Mouse (Mus musculus): Measurements from ENCODE around the gene Nit2. TPM values are rescaled to one million over a fixed set of nuclear protein-coding genes. Genes with fewer than 3 reads are reported as not detected.

Gene Nit2
- polyA plus RNA-seq (2012; rRNA removed) = 7.9 and 13.1 TPM in 2 replicates

DNA sequence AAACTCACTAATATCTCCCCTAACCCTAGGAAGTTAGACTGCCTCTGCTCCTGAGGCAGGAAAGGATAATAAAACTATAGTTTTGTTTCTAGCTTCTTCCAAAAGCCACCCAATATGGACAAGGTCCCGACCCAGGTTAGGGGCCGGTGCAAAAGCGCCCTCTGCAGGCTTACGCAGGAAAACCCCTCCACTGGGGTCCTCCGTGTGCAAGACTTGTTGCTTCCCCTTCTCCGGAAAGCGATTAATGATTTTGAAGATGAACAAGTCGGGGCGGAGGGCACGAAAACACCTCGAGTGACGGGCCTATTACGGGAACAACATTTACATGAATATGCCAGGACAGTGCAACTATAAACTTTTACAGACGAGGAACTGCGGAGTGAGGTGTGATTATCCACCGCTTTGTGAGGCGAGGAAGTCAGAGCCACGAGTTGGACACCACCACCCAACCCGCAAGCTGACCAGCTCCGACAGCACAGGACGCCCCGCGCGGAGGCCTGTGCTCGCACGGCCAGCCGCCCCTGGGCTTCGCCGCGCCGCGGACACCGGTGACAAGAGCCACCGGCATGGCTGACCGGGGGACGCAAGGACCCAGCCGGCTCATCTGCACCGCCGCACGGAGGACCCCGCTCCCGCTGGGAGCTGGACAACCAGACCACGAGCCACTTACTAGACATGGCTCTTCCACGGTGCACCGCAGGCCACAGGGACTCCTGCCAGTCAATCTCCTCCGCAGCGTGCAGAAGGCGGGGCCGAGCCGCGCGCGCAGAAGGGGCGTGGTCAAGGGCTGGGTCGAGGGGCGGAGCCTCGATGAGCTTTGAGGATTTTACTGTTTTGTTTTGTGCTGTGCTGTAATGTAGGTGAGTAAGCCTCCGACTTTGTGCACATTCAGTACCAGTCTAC, at the start of gene Nit2:
Gene Nit2, minus strand, starts transcription at position 731 of the 903 bp plus-strand sequence.
- DNase-seq = peak; percentile 97
- WGBS = under 1% methylated on average over 58 of the region's 58 CpGs
- peaks cover 5% of the 10 kb centered on the region; the same call in 1 of the 2 replicates for H3K4me1 ChIP-seq (ENCODE audit: control insufficient read depth, insufficient read depth, low read length)
- H3K4me3 ChIP-seq (replicated peaks; ENCODE audit: extremely low read depth, low read depth, low read length) = peak within 1 kb of the TSS; percentile 71
- TF ChIP-seq CTCF (IDR thresholded peaks at IDR 0.05; ENCODE audit: insufficient read depth, low read length) (peak; percentile 72), POLR2A (IDR thresholded peaks at IDR 0.05; ENCODE audit: borderline replicate concordance, extremely low read depth, low read depth, low read length) (peak; percentile 69; the same call in 1 of the 2 replicates)

DNA sequence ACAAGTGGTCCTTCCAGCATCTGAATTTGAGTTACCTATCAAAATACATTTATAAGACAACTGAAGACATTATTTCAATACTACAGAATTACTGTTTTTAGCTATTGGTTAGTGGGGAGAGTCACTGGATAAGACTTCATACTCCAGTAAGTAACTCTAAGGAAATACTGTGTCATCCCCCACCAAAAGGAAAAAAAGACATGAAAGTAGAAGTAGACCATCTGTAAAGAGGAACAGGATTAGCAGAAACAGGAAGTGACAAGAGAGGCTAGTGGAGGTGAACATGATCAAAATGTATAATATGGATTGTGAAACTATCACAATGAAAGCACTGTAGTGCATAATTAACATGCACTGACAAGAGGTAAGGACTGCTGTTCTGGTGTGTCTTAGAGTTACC, 48.8 kb upstream of the Nit2 start:
- no peak for TF ChIP-seq CTCF (IDR thresholded peaks at IDR 0.05; ENCODE audit: insufficient read depth, low read length)
- TF ChIP-seq POLR2A (IDR thresholded peaks at IDR 0.05; ENCODE audit: borderline replicate concordance, extremely low read depth, low read depth, low read length) = no peak
- Histone ChIP-seq H3K4me3 (replicated peaks; ENCODE audit: extremely low read depth, low read depth, low read length) (no peak overlapping the region), H3K4me1 (ENCODE audit: control insufficient read depth, insufficient read depth, low read length) (no peaks in the 10 kb centered on the region)
- DNase-seq = no peak

DNA sequence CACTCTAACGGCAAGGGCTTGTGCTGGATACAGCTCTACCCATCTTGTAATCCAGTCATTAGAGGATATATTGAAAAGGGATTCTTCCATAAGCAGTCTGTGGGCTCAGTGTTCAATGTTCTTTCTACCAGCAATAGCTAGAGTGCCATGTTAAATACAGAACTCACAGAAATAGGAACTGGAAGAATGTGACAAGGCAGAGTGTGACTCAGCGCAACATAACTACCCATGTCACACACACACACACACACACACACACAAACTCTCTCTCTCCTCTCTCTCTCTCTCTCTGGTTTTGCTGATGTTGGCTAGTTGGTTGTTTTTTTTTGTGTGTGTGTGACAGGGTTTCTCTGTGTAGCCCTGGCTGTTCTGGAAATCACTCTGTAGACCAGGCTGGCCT, 43.9 kb upstream of the Nit2 start:
- Histone ChIP-seq H3K4me3 (replicated peaks; ENCODE audit: extremely low read depth, low read depth, low read length) (no peak overlapping the region), H3K4me1 (ENCODE audit: control insufficient read depth, insufficient read depth, low read length) (no peaks in the 10 kb centered on the region)
- TF ChIP-seq POLR2A (IDR thresholded peaks at IDR 0.05; ENCODE audit: borderline replicate concordance, extremely low read depth, low read depth, low read length) = no peak
- no peak for TF ChIP-seq CTCF (IDR thresholded peaks at IDR 0.05; ENCODE audit: insufficient read depth, low read length)
- WGBS = 91% methylated on average over 2 of the region's 2 CpGs
- no peak for DNase-seq

DNA sequence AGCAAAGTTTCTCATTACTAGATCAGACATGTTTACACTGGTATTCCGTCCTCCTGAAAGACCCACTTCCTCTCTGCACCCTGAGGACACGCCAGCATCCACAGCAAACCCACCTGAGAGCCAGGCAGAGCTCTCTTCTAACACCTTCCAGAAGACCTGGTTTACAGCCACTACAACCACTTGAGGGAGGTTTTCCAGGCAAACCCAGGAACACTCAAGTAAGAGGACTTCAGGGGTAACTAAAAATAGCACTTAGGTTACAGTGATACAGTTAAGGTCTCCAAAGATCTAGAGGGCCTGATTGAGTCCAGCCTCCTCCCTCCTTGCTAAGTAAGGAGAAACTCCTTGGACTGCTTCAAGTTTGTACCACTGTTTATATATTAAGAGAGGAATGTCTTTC, 41.2 kb upstream of the Nit2 start:
- H3K4me1 ChIP-seq (ENCODE audit: control insufficient read depth, insufficient read depth, low read length) = no peaks in the 10 kb centered on the region
- peak; percentile 21 for DNase-seq
- WGBS = 71% methylated on average over 2 of the region's 2 CpGs
- no peak for TF ChIP-seq CTCF (IDR thresholded peaks at IDR 0.05; ENCODE audit: insufficient read depth, low read length)
- no peak for TF ChIP-seq POLR2A (IDR thresholded peaks at IDR 0.05; ENCODE audit: borderline replicate concordance, extremely low read depth, low read depth, low read length)
- H3K4me3 ChIP-seq (replicated peaks; ENCODE audit: extremely low read depth, low read depth, low read length) = no peak overlapping the region

DNA sequence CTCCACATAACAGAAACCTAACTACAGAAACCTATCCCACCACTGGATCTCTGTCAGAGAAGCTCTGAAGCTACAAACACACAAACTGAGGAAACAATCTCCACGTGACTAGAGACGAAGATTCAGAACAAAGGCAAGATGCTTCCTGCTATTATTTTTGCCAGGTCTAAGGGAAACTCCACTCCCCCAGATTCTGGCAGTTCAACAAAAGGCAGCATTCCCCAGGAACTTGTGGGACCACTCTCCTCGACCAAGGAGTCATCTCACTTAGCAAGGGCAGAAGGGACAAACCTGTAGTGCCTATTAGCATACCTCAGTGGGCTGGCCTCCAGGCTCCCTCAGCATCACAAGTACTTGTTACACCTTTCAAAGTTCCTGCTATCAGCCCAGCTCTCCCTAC, 30.1 kb upstream of the Nit2 start:
- TF ChIP-seq POLR2A (IDR thresholded peaks at IDR 0.05; ENCODE audit: borderline replicate concordance, extremely low read depth, low read depth, low read length) = no peak
- TF ChIP-seq CTCF (IDR thresholded peaks at IDR 0.05; ENCODE audit: insufficient read depth, low read length) = no peak
- WGBS = 44% methylated on average over 3 of the region's 3 CpGs
- no peak for DNase-seq

DNA sequence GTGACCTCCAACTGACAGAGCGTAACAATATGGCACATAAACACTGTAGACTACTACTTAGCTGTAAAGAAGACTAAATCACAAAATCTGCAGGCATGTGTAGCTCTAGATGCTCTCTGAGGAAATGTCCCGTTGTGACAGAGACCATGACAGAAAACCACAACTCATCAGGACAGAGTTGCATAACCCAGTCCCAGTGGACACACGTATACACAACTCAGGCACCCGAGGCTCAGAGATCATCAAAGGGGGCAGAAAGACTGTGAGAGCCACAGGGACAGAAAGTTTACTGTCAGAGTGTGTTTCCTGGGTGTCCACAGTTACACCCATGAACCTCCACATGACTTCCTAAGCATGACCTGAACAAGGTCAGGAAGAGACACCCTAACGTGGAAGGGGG, 29.4 kb upstream of the Nit2 start:
- no peak for TF ChIP-seq CTCF (IDR thresholded peaks at IDR 0.05; ENCODE audit: insufficient read depth, low read length)
- TF ChIP-seq POLR2A (IDR thresholded peaks at IDR 0.05; ENCODE audit: borderline replicate concordance, extremely low read depth, low read depth, low read length) = no peak
- Histone ChIP-seq H3K4me3 (replicated peaks; ENCODE audit: extremely low read depth, low read depth, low read length) (no peak overlapping the region), H3K4me1 (ENCODE audit: control insufficient read depth, insufficient read depth, low read length) (no peaks in the 10 kb centered on the region)
- WGBS = 81% methylated on average over 5 of the region's 5 CpGs
- no peak for DNase-seq

More for the DNA sequence above, 30.1 kb upstream of the Nit2 start:
- no peaks in the 10 kb centered on the region for H3K4me1 ChIP-seq (ENCODE audit: control insufficient read depth, insufficient read depth, low read length)
- no peak overlapping the region for H3K4me3 ChIP-seq (replicated peaks; ENCODE audit: extremely low read depth, low read depth, low read length)

DNA sequence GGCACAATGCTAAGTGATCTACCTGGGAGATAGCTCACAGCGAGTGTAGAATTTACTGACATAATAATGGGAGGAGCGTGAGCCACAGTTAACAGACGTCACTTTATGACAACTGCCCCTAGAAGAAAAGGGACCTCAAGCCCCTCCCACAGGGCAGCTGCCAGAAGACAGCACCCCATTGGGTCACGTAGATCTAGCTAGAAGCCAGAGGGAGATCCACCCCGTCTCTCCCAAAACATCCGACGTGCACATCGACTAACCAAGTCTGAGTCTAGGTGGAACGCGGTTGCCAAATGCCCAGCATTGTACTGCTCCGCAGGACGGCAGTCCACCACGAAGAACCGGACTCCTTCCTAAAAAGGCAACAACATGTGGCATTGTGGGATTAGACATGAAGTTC, 24.1 kb upstream of the Nit2 start:
- 93% methylated on average over 14 of the region's 14 CpGs for WGBS
- H3K4me1 ChIP-seq (ENCODE audit: control insufficient read depth, insufficient read depth, low read length) = no peaks in the 10 kb centered on the region; the same call in 1 of the 2 replicates

DNA sequence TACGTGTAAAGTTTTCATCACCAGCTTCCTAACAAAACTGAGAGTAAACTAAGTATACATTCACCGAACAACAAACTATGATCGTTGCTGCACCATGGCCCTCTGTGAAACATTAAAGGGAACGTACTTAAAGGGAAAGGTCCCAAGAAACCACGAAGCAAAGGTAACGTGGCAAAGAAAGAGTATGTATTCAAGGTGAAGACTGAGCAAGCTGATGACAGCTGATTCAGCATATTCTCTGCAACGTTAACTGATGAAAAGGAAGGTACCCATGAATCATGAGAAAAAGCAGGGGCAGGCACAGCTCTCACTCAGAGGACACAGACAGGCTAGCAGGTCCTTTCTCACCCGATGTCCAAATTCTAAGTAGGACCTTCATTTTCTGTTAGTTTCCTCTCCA, 23.2 kb upstream of the Nit2 start:
- Histone ChIP-seq H3K4me3 (replicated peaks; ENCODE audit: extremely low read depth, low read depth, low read length) (no peak overlapping the region), H3K4me1 (ENCODE audit: control insufficient read depth, insufficient read depth, low read length) (no peaks in the 10 kb centered on the region; the same call in 1 of the 2 replicates)
- TF ChIP-seq CTCF (IDR thresholded peaks at IDR 0.05; ENCODE audit: insufficient read depth, low read length) (no peak), POLR2A (IDR thresholded peaks at IDR 0.05; ENCODE audit: borderline replicate concordance, extremely low read depth, low read depth, low read length) (no peak)
- WGBS = 82% methylated on average over 8 of the region's 8 CpGs
- DNase-seq = no peak

More for the DNA sequence above, 24.1 kb upstream of the Nit2 start:
- no peak for DNase-seq
- no peak overlapping the region for H3K4me3 ChIP-seq (replicated peaks; ENCODE audit: extremely low read depth, low read depth, low read length)
- TF ChIP-seq CTCF (IDR thresholded peaks at IDR 0.05; ENCODE audit: insufficient read depth, low read length) (no peak), POLR2A (IDR thresholded peaks at IDR 0.05; ENCODE audit: borderline replicate concordance, extremely low read depth, low read depth, low read length) (no peak)

DNA sequence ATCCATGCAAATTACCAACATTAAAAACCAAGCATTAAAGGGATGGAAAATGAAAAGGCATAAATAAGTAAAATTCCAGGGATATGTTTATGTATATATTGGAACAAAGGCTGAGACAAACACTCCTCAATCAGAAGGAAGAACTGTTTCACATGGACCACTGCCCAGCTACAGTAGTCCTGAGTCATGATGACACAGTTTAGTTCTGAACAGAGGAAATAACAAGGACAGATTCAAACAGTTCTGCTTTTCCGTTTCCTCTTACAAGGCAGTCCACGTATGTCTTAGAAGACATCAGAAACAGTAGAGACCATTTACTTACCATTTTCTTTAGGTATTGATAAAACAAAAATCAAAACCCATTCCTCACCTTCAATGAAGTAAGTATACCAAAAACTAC, 22.4 kb upstream of the Nit2 start:
- Histone ChIP-seq H3K4me1 (ENCODE audit: control insufficient read depth, insufficient read depth, low read length) (no peaks in the 10 kb centered on the region; the same call in 1 of the 2 replicates), H3K4me3 (replicated peaks; ENCODE audit: extremely low read depth, low read depth, low read length) (no peak overlapping the region)
- WGBS = 59% methylated on average over 2 of the region's 2 CpGs
- no peak for TF ChIP-seq CTCF (IDR thresholded peaks at IDR 0.05; ENCODE audit: insufficient read depth, low read length)
- no peak for TF ChIP-seq POLR2A (IDR thresholded peaks at IDR 0.05; ENCODE audit: borderline replicate concordance, extremely low read depth, low read depth, low read length)
- DNase-seq = no peak

DNA sequence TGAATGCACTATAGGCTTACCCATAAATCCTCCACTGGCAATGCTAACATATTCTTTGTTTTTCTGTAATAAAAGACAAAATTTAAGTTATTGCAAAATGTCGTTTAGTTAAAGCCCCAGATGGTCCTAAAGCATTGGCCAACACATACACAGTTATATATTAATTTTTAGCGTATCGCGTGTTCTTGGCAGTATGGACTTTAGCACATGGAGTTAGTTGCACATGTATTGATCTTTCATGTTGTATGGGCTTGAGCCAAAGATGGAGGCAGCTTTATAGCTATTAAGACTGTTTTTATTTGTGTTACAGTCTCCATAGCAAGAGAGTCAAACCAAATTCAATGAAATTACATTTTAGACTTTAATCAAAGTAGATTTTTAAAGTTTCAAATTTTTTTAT, 19.5 kb upstream of the Nit2 start:
- H3K4me1 ChIP-seq (ENCODE audit: control insufficient read depth, insufficient read depth, low read length) = no peaks in the 10 kb centered on the region; the same call in 1 of the 2 replicates
- no peak for DNase-seq
- WGBS = 93% methylated on average over 4 of the region's 4 CpGs
- no peak for TF ChIP-seq POLR2A (IDR thresholded peaks at IDR 0.05; ENCODE audit: borderline replicate concordance, extremely low read depth, low read depth, low read length)
- no peak for TF ChIP-seq CTCF (IDR thresholded peaks at IDR 0.05; ENCODE audit: insufficient read depth, low read length)
- H3K4me3 ChIP-seq (replicated peaks; ENCODE audit: extremely low read depth, low read depth, low read length) = no peak overlapping the region
